Mouse (Mus musculus): ENCODE measurements around the gene Clgn. TPM values are rescaled to one million over a fixed set of nuclear protein-coding genes. Genes with fewer than 3 reads are reported as not detected.

Gene Clgn
- polyA plus RNA-seq, 1 experiment, result not detected

DNA sequence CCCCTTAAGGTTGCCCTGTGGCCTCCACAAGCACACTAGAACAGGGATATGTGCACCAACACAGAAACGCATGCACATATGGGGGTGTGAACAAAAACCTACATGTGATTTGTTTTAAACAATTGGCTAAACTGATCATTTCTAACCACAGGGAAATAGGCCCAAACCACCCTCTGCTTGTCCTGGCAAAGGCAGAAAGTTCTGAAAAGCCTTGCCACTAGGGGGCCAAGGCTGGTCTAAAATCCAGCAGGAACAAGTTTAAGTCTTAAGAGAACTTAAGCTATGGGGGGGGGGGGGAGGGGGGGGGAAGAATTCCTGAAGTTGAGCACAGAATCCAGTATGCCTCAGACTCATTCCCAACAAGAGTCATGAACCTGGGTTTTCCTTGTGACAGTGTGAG is 60.3 kb downstream of the Clgn start:
- TF ChIP-seq POLR2AphosphoS2 (IDR thresholded peaks at IDR 0.05; ENCODE audit: insufficient read length, low read depth), result no peak
- no peak for TF ChIP-seq MYOD1 (IDR thresholded peaks at IDR 0.05; ENCODE audit: control insufficient read depth in 1 of 3, insufficient read length in 2 of 3, low read depth in 2 of 3)
- no peak for TF ChIP-seq MYOG (IDR thresholded peaks at IDR 0.05; ENCODE audit: control insufficient read depth in 1 of 3, insufficient read depth in 1 of 3, insufficient read length in 2 of 3, low read depth in 2 of 3)
- no peak for TF ChIP-seq TCF3 (IDR thresholded peaks at IDR 0.05; ENCODE audit: insufficient read length, low read depth)
- TF ChIP-seq TCF12 (IDR thresholded peaks at IDR 0.05; ENCODE audit: insufficient read depth, poor library complexity, severe bottlenecking), result no peak
- TF ChIP-seq E2F4 (IDR thresholded peaks at IDR 0.05; ENCODE audit: insufficient read depth), result no peak
- TF ChIP-seq USF1 (IDR thresholded peaks at IDR 0.05; ENCODE audit: low read depth), result no peak
- TF ChIP-seq POLR2A (IDR thresholded peaks at IDR 0.05; ENCODE audit: insufficient read length, low read depth), result no peak
- no peak for TF ChIP-seq SRF (IDR thresholded peaks at IDR 0.05; ENCODE audit: control insufficient read depth, insufficient read length, low read depth)
- no peak for TF ChIP-seq CEBPB (IDR thresholded peaks at IDR 0.05; ENCODE audit: insufficient read depth, poor library complexity, severe bottlenecking)
- TF ChIP-seq REST (IDR thresholded peaks at IDR 0.05; ENCODE audit: insufficient read depth, insufficient read length), result no peak
- no peak for TF ChIP-seq MAX (IDR thresholded peaks at IDR 0.05; ENCODE audit: low read depth)
- Histone ChIP-seq H3ac (ENCODE audit: control insufficient read depth, insufficient read length) (no peak overlapping the region), H3K4me3 (no peak overlapping the region), H3K36me3 (ENCODE audit: control insufficient read depth, insufficient read depth) (no peaks in the 10 kb centered on the region), H3K27me3 (ENCODE audit: control insufficient read depth, insufficient read depth, insufficient read length) (no peaks in the 10 kb centered on the region), H3K4me2 (ENCODE audit: low read depth) (no peak overlapping the region), H3K79me2 (ENCODE audit: control insufficient read depth, insufficient read depth) (no peaks in the 10 kb centered on the region)

DNA sequence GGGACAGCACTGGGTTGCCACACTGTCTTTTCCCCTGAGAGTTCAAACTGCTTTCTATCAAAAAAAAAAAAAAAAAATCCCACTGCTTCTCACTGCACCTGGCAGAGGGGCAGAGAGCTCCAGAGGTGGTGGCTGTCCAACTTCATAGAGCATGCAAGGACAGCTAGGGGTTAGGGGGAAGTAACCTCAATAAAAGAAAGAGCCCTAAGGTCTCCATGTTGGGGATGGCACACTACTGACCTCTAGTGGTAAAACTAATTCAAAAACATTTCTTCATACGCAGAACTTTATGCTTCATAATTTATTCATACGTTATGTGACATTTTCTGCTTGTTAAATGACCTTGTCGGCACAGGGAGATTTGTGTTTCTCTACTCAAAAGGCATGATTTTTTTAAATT is 61.4 kb downstream of the Clgn start:
- Histone ChIP-seq H3K79me2 (ENCODE audit: control insufficient read depth, insufficient read depth) (no peaks in the 10 kb centered on the region), H3ac (ENCODE audit: control insufficient read depth, insufficient read length) (no peak overlapping the region), H3K36me3 (ENCODE audit: control insufficient read depth, insufficient read depth) (no peaks in the 10 kb centered on the region), H3K4me2 (ENCODE audit: low read depth) (no peak overlapping the region), H3K27me3 (ENCODE audit: control insufficient read depth, insufficient read depth, insufficient read length) (no peaks in the 10 kb centered on the region), H3K4me3 (no peak overlapping the region)
- TF ChIP-seq SRF (IDR thresholded peaks at IDR 0.05; ENCODE audit: control insufficient read depth, insufficient read length, low read depth) (no peak), USF1 (IDR thresholded peaks at IDR 0.05; ENCODE audit: low read depth) (no peak), E2F4 (IDR thresholded peaks at IDR 0.05; ENCODE audit: insufficient read depth) (no peak), POLR2AphosphoS2 (IDR thresholded peaks at IDR 0.05; ENCODE audit: insufficient read length, low read depth) (no peak), MYOD1 (IDR thresholded peaks at IDR 0.05; ENCODE audit: control insufficient read depth in 1 of 3, insufficient read length in 2 of 3, low read depth in 2 of 3) (no peak), CEBPB (IDR thresholded peaks at IDR 0.05; ENCODE audit: insufficient read depth, poor library complexity, severe bottlenecking) (no peak), TCF12 (IDR thresholded peaks at IDR 0.05; ENCODE audit: insufficient read depth, poor library complexity, severe bottlenecking) (no peak), POLR2A (IDR thresholded peaks at IDR 0.05; ENCODE audit: insufficient read length, low read depth) (no peak), REST (IDR thresholded peaks at IDR 0.05; ENCODE audit: insufficient read depth, insufficient read length) (no peak), TCF3 (IDR thresholded peaks at IDR 0.05; ENCODE audit: insufficient read length, low read depth) (no peak)

DNA sequence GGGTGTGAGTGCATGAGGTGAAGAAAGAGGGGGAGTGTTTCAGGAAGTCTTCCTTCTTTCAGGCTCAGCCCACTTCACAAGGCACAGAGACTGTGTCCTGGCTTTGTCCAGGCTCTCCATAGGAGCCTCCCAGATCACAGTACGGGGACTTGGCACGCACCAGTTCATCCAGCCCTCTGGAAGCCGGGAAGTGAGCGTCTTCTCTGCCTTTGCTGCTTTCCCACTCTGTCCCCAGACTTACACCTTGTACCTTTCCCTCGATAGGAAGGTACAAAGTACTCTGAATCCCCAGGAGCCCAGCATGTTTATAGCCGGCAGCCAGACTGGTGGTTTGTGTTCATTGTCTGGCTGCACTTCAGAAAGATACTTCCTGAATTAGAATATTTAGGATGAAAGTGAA is 67.5 kb downstream of the Clgn start:
- Histone ChIP-seq H3K79me2 (ENCODE audit: control insufficient read depth, insufficient read depth) (no peaks in the 10 kb centered on the region), H3ac (ENCODE audit: control insufficient read depth, insufficient read length) (no peak overlapping the region), H3K27me3 (ENCODE audit: control insufficient read depth, insufficient read depth, insufficient read length) (peaks cover 4% of the 10 kb centered on the region), H3K36me3 (ENCODE audit: control insufficient read depth, insufficient read depth) (no peaks in the 10 kb centered on the region), H3K4me2 (ENCODE audit: low read depth) (no peak overlapping the region), H3K4me3 (no peak overlapping the region)
- TF ChIP-seq MYOG (IDR thresholded peaks at IDR 0.05; ENCODE audit: control insufficient read depth in 1 of 3, insufficient read depth in 1 of 3, insufficient read length in 2 of 3, low read depth in 2 of 3), result no peak
- TF ChIP-seq USF1 (IDR thresholded peaks at IDR 0.05; ENCODE audit: low read depth), result no peak
- no peak for TF ChIP-seq TCF3 (IDR thresholded peaks at IDR 0.05; ENCODE audit: insufficient read length, low read depth)
- TF ChIP-seq REST (IDR thresholded peaks at IDR 0.05; ENCODE audit: insufficient read depth, insufficient read length), result no peak
- no peak for TF ChIP-seq TCF12 (IDR thresholded peaks at IDR 0.05; ENCODE audit: insufficient read depth, poor library complexity, severe bottlenecking)
- no peak for TF ChIP-seq CEBPB (IDR thresholded peaks at IDR 0.05; ENCODE audit: insufficient read depth, poor library complexity, severe bottlenecking)
- TF ChIP-seq MAX (IDR thresholded peaks at IDR 0.05; ENCODE audit: low read depth), result no peak
- no peak for TF ChIP-seq SRF (IDR thresholded peaks at IDR 0.05; ENCODE audit: control insufficient read depth, insufficient read length, low read depth)
- no peak for TF ChIP-seq E2F4 (IDR thresholded peaks at IDR 0.05; ENCODE audit: insufficient read depth)
- no peak for TF ChIP-seq POLR2AphosphoS2 (IDR thresholded peaks at IDR 0.05; ENCODE audit: insufficient read length, low read depth)
- TF ChIP-seq POLR2A (IDR thresholded peaks at IDR 0.05; ENCODE audit: insufficient read length, low read depth), result no peak
- TF ChIP-seq MYOD1 (IDR thresholded peaks at IDR 0.05; ENCODE audit: control insufficient read depth in 1 of 3, insufficient read length in 2 of 3, low read depth in 2 of 3), result no peak

DNA sequence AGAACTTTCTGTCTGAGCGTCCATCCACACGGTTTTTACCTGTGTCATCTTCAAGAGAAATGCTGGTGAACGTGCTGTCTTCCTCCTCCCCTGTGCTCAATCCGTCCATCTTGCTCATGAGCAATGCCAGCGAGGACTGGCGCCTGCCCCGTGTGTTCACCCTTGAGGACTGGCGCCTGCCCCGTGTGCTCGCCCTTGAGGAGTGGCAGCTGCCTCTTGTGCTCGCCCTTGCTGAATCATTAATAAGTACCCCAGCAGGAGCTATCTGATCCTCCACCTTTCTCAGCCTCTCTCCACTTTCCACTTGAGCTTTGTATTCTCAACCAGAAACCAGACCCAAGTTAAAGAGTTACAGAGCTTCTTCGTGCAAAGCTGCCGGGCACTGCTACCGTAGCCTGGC is 68.6 kb downstream of the Clgn start, which contains the start of gene Scoc:
Gene Scoc (minus strand): TSS at position 170 of the 400 bp plus-strand sequence.
- no peak for TF ChIP-seq TCF12 (IDR thresholded peaks at IDR 0.05; ENCODE audit: insufficient read depth, poor library complexity, severe bottlenecking)
- no peak for TF ChIP-seq MAX (IDR thresholded peaks at IDR 0.05; ENCODE audit: low read depth)
- TF ChIP-seq POLR2AphosphoS2 (IDR thresholded peaks at IDR 0.05; ENCODE audit: insufficient read length, low read depth), result no peak
- TF ChIP-seq TCF3 (IDR thresholded peaks at IDR 0.05; ENCODE audit: insufficient read length, low read depth), result no peak
- no peak for TF ChIP-seq USF1 (IDR thresholded peaks at IDR 0.05; ENCODE audit: low read depth)
- no peak for TF ChIP-seq MYOD1 (IDR thresholded peaks at IDR 0.05; ENCODE audit: control insufficient read depth in 1 of 3, insufficient read length in 2 of 3, low read depth in 2 of 3)
- no peak for TF ChIP-seq SRF (IDR thresholded peaks at IDR 0.05; ENCODE audit: control insufficient read depth, insufficient read length, low read depth)
- no peak for TF ChIP-seq MYOG (IDR thresholded peaks at IDR 0.05; ENCODE audit: control insufficient read depth in 1 of 3, insufficient read depth in 1 of 3, insufficient read length in 2 of 3, low read depth in 2 of 3)
- H3ac ChIP-seq (ENCODE audit: control insufficient read depth, insufficient read length), result no peak within 1 kb of the TSS
- peaks cover 4% of the 10 kb centered on the region for H3K27me3 ChIP-seq (ENCODE audit: control insufficient read depth, insufficient read depth, insufficient read length)
- H3K79me2 ChIP-seq (ENCODE audit: control insufficient read depth, insufficient read depth), result no peaks in the 10 kb centered on the region
- no peak within 1 kb of the TSS for H3K4me3 ChIP-seq
- H3K4me2 ChIP-seq (ENCODE audit: low read depth), result no peak within 1 kb of the TSS
- H3K36me3 ChIP-seq (ENCODE audit: control insufficient read depth, insufficient read depth), result no peaks in the 10 kb centered on the region

All from myocyte (in vitro differentiated cells).